Mouse (Mus musculus) mature B cell (primary cell): ENCODE data around the gene Cnfn.
"Not testable (repeated sequence)": the region's sequence is repeated elsewhere in the genome, so short reads cannot be mapped to it uniquely, and the experiment has no call there.

ENCODE experiments used
- in situ Hi-C: fragments of 300-500 bp; cut with MboI; formaldehyde crosslinking; loops from 2 replicates; pipeline ENCODE4 v1.14.3; 2019

Cnfn gene

GRCm38 (mm10) chr7:25369058-25369749, at the start of gene Cnfn:
Gene Cnfn, minus strand, starts transcription at chr7:25369724.
- in situ Hi-C loops = no loop called here

GRCm38 (mm10) chr7:25417597-25417996, 48.1 kb upstream of the Cnfn start:
- in situ Hi-C loops = no loop called here

GRCm38 (mm10) chr7:25412833-25413441, 43.4 kb upstream of the Cnfn start, which contains the start of gene Cxcl17:
Gene Cxcl17, minus strand, starts transcription at chr7:25412886.
- in situ Hi-C loops = no loop called here

- in situ Hi-C loops = no loop called here
Observed at GRCm38 (mm10) chr7:25411861-25412260, 42.3 kb upstream of the Cnfn start.

- in situ Hi-C loops = no loop called here
Observed at GRCm38 (mm10) chr7:25410969-25411615, 41.6 kb upstream of the Cnfn start.

GRCm38 (mm10) chr7:25409114-25409760, 39.7 kb upstream of the Cnfn start:
- in situ Hi-C loops = no loop called here

- in situ Hi-C loops = no loop called here
Observed at GRCm38 (mm10) chr7:25406468-25406867, 36.9 kb upstream of the Cnfn start.

- in situ Hi-C loops = no loop called here
Observed at GRCm38 (mm10) chr7:25402671-25403101, 33.2 kb upstream of the Cnfn start.

- in situ Hi-C loops = no loop called here
Observed at GRCm38 (mm10) chr7:25401986-25402385, 32.5 kb upstream of the Cnfn start.

- in situ Hi-C loops = no loop called here
Observed at GRCm38 (mm10) chr7:25401551-25401950, 32.0 kb upstream of the Cnfn start.

GRCm38 (mm10) chr7:25399028-25399427, 29.5 kb upstream of the Cnfn start:
- in situ Hi-C loops = not testable (repeated sequence)

GRCm38 (mm10) chr7:25398610-25399009, 29.1 kb upstream of the Cnfn start, which contains the start of gene Lipe:
Gene Lipe, minus strand, starts transcription at chr7:25398710.
- in situ Hi-C loops = no loop called here

- in situ Hi-C loops = no loop called here
Observed at GRCm38 (mm10) chr7:25396621-25397020, 27.1 kb upstream of the Cnfn start.

- in situ Hi-C loops = no loop called here
Observed at GRCm38 (mm10) chr7:25395558-25396521, 26.3 kb upstream of the Cnfn start.

GRCm38 (mm10) chr7:25395186-25395557, 25.6 kb upstream of the Cnfn start:
- in situ Hi-C loops = no loop called here

- in situ Hi-C loops = no loop called here
Observed at GRCm38 (mm10) chr7:25394754-25395153, 25.2 kb upstream of the Cnfn start.

- in situ Hi-C loops = no loop called here
Observed at GRCm38 (mm10) chr7:25393451-25394210, 24.1 kb upstream of the Cnfn start.

- in situ Hi-C loops = no loop called here
Observed at GRCm38 (mm10) chr7:25392851-25393250, 23.3 kb upstream of the Cnfn start.

- in situ Hi-C loops = no loop called here
Observed at GRCm38 (mm10) chr7:25391856-25392453, 22.4 kb upstream of the Cnfn start.

- in situ Hi-C loops = no loop called here
Observed at GRCm38 (mm10) chr7:25390986-25391385, 21.5 kb upstream of the Cnfn start.
